Mouse (Mus musculus) effector memory CD4-positive, alpha-beta T cell, adult 5 months (primary cell): ENCODE data around the gene Gm20929. TPM values are rescaled to one million over a fixed set of nuclear protein-coding genes. Genes with fewer than 3 reads are reported as not detected.

ENCODE experiments used
- polyA plus RNA-seq: library from polyadenylated mRNA; unstranded; fragments of 100-300 nt; shearing (Covaris generic); gene quantifications from one replicate; pipeline ENCODE4 v1.2.1, GENCODE M21; 2017

Gene Gm20929
- polyA plus RNA-seq = not detected

DNA sequence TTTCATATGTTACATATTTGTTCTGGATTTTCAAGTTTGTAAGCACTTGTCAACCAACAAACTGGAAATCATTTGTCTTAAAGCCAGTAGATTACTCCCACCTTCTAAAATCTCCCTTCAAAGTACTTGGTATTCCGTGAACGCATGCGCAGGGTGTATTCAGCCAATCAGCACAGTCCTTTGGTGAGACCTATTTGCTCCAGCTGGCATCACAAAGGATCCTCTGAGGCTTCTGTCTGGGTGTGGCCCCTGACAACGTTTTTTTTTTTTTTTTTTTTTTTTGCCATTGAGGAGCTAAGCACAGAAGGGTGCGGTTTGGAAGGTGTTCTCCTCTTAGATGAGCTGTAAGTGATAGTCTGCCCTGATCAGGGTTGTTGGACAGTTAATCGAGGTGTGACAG, at the start of gene Gm20929:
Gm20929 (plus strand) TSS at position 301 of the 400 bp plus-strand sequence.

